Mouse (Mus musculus) frontal cortex, postnatal 10 days (tissue): Measurements from ENCODE around the gene 1700029I15Rik.

Experiments used
- DNase-seq, 2 experiments: peaks; one replicate each; pipeline ENCODE4 v3.0.0; 2022; ENCODE audit warnings: low spot score in 2 of 2, mixed read lengths in 1 of 2

Gene 1700029I15Rik

DNA sequence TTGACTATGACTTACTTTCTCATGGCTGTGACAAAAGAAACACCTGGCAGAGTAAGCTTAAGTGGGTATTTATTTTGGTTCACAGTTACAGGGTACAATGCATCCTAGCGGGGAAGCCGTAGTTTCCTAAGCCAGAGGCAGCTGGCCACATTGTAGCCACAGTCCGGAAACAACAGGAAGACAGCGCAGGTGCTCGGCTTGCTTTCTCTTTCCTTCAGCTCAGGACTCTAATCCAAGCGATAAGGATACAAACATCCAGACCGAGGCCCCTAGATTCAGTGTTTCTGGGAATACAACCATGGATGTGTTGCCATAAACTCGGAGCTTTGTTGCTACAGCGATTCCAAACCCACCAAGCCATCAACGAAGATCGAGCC lies 8.9 kb upstream of the 1700029I15Rik start:
- DNase-seq: no peak

DNA sequence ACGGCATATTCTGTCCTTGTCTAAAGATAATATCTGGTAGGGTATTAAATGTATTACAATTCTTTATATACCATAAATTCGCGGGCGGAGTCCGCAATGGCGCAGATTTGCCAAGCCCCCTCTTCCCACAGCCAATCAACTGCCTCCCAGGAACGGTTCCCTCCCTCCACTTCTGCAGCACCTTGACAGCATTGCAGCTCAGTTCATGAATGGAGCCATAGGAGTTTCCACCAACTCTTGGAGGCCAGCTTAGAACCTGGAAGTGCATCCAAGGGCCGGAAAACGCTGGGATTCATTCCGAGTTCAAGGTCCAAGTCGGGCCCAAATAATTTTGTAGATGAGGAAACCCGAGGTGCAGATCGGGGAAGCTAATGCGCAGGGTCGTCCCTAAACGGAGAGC lies 7.8 kb upstream of the 1700029I15Rik start, which contains the start of the genes Pex16 and Large2:
Gene Pex16, plus strand, starts transcription at position 163 of the 400 bp plus-strand sequence.
Gene Large2, minus strand, starts transcription at position 356 of the 400 bp plus-strand sequence.
- DNase-seq: no peak

DNA sequence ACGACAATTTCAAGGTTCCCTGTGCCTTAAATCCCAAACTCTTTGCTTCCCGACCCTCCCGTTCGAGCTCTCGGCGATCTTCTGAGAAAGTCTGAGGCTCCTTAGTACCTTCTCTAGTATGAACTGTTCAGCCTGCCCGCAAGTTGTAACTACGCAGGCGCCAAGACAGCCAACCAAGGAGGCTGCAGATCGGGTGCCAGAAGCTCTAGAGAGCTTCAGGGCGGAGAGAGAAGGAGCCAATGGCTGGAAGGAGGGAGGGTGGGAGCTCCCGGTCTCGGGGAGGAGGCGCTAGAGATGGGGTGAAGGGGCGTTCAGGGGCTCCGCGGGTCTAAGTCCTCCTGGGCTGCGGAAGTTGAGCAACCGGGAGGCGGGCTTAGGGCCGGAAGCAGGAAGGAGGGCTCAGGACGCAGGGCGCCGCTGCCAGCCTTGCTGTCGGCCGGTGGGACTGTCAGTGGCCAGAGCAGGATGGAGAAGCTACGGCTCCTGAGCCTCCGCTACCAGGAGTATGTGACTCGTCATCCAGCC lies 7.2 kb upstream of the 1700029I15Rik start:
- DNase-seq: peak; percentile 94 to 96

DNA sequence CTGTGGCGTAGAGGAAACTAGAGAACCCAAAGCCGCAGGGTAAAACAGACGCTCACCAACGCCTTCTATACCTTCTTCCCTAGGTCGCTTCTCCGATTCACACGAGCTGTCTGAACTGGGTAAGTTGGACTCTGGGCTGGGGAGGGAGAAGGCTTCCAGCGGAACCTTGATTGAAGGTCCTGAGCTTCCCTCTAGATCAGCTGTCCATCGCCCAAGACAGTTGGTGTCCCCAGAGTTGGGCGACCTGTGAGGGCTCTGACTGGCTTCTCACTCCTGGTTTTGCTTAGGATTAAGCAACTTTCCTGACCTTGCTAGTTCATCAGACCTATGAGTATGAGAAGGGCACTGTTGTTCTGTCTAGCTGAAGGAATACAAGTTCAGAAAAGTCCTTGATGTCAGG lies 6.5 kb upstream of the 1700029I15Rik start:
- DNase-seq: no peak

DNA sequence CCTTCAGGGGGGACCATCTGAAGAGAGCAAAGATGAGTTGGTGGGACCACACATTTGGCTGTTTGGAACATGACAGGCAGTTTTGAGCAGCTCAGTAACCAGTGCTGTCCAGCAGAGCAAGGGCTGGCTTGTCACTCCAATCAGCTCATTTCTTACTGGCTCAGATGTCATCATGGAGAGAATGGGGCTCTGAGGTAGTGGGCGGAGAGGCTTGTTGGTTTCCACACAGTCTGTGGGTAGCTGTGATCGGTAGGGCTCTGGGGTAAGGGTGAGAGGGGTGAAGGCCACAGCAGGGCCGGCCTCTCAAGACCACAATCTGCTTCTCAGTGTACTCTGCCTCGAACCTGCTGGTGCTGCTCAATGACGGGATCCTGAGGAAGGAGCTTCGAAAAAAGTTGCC lies 6.0 kb upstream of the 1700029I15Rik start:
- DNase-seq: no peak

DNA sequence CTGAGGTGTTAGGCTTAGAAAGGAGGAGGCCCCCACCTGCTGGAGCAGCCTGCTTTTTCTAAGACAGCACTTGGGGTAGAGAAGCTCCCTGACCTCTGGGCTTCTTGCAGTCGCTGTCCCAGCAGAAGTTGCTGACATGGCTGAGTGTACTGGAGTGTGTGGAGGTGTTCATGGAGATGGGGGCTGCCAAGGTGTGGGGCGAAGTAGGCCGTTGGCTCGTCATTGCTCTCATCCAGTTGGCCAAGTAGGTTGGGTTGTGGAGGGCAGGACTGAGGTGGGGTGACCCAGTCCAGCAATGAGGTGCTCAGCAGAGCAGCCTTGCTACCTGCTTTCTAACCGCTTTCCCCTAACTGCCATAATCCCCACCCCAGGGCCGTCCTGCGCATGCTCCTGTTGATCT lies 5.0 kb upstream of the 1700029I15Rik start:
- no peak for DNase-seq

DNA sequence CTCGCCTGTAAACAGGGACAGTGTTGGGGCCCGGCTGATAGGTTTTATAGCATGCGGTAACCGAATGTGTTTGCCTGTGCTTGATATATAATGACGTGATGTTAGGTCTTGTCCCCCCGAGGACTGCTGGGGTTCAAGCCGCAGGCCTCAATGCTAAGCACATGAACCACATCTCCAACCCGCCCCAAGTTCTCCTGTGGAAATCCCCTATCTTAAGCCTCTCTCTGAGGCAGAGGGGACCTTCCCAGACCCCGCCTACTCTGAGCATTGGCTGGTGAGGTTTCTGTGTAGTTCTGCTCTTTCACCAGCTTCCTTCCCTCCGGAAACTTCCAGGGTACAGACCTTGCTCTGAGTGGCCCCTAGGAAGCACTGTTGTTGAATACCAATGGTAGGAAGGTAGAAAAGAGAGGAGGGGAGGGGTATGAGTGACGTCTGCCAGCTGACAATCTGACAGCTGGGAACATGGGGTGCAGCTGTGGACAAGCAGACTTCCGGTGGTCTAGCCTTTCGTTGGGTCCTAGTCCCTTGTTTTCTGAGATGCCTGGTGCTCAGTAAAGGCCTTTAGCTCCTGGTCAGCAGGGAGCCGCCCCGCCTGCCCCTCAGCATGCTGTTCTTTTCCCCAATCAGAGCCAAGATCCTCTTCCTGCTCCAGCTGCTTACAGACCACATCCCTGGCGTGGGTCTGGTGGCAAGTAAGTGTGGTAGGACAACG lies 2.4 kb upstream of the 1700029I15Rik start:
- no peak for DNase-seq

DNA sequence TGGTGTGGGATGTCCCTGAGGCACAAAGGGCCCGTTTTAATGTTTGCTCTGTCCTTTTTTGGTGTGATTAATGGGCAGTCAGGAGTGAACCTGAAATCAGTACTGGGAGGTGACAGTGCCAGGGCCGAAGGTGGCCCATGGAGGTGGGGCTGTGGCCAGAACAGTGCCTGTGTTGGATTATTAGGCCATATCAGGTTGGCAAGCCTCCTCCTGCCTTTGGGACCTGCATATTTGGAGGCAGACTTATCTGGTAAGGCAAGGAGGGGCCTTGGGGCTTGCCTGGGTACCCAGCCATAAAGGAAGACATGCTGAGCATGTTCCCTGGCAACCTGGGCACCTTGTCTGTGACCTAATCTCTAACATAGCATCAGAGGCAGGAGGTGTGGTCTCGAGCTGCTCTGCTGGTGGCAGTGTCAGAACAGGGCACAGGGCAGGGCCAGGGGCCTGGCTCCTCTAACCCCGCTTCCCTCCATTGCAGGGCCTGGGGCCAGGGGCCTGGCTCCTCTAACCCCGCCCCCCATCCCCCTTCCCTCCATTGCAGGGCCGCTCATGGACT lies 1.8 kb upstream of the 1700029I15Rik start:
- no peak for DNase-seq

DNA sequence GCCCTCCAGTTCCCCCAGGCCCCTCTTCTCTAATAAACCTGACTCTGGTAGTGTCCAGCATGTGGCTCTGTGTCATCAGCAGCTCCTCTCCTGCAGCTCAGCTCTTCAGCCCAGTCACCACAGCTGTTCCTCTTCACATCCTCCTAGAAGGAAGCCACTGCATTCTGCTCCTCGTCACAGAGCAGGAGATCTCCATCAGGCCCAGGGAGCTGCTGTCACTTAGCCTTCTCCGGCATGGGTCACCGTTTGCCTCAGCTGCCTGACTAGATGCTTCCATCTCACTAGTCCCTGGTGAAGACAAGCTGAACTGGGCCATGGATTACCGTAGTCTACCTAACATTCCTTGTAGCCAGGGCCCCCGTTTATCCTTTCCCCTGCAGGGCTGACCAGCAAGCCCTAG lies 1.2 kb upstream of the 1700029I15Rik start:
- DNase-seq: no peak

DNA sequence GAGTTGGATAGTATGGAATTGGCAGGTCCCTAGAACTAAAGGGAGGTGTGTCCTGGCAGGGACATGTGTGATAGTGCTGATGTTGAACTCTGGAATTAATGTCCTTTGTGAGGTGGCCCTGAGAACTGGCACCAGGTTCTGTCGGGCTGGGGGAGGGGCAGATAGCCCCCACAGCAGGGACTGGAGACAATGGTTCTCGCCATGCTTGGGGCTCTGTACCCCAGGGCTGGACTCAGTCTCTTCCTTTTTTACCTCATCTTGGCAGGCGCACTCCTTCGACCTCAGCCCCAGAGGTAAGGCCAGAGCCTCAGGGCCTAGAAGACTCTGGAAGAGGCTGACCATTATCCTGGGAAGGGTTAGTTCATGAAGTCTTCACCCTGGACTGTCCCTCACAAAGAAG lies 421 bp downstream of the 1700029I15Rik start:
- no peak for DNase-seq

DNA sequence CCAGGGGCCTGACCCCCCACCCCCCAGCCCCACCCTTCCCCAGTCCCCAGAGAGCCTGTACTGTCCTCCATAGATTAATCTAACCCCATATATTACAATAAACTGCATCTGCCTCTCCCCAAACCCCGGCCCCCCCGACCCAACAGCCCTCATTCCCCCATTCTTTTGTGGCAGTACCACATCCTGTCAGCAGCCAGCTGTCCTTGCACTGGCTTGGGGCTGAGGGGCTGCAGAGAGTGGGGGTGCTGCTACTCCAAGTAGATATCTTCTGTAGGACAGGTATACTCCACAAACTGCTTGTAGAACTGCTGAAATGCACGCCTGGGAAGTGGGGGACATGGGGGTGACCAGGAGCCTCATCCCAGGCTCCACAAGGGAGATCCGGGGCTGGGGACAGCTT lies 1.8 kb downstream of the 1700029I15Rik start:
- no peak for DNase-seq

DNA sequence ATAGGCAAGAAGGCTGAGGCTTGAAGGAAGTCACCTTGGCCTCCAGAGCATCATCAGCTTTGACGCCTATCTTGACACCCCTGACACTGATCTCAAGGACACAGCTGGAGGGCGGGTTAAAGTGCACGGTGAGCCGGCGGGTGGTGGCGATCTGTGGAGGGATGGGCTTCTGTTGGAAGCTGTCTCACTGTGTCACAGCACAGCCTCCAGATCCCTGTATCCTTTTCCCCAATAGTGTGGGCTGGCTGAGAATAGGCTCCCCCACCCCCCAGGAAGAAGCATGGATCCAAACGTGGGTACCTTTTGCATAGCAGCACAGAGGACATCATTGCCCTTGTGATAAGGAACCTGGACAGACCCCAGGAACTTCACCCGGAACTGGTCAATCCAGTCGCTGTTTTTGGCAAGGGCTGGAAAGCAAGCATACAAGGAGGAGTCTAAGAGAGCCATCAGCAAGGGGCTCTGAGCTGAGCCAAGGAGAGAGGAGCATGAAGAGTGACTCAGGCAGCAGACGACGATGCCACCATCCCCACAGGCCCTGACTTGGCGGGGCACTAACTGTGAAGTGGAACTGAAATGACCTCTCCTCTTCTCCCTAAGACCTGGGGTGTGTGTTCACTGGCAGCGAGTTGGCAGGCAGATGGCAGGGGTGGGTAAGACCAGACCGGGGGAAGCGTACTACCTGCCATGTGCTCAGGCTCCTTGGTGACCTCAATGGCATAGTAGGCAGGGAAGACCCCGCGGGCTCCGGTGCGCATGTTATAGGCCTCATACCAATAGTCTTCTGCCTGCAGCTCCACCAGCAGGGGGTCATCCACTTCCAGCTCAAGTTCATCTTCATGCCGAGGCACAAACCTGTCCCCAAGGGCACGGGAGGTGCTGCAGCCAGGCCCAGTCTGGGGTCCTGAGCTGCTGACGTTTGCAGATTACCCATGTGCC lies 3.0 kb downstream of the 1700029I15Rik start:
- DNase-seq: no peak

DNA sequence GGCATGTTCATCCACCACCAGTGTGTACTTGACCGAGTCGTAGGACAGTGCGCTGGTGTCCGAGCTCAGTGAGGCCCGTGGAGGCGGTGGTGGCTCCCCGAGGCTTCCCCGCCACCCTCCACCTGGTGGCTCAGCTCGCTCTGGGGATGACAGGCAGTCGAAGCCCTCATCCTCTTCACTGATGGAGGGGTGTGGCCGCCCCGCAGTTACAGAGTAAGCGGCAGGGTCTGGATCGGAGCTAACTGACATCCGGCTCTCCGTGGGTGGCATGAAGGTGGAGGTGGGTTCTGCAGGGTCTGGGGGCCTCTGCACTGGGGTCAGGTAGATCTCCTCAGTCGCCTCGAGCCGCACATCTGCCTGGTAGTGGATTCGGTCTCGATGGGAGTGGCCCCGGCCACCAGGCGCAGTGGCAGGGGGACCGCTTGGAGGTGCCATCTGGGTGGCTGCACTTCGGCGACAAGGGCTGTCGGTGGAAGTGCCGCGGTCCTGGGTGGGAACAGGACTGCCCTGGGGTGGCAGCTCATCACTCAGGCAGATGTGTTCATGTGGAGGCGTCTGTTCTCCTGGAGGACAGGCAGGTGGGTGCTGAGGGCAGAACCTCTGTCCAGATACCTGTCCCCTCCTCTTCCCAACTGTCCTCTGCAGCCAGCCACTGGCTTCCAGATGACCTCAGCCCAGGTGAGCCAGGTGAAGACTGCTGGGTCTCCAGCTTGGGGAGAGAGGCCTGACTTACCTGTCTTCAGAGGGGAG lies 4.7 kb downstream of the 1700029I15Rik start:
- no peak for DNase-seq

DNA sequence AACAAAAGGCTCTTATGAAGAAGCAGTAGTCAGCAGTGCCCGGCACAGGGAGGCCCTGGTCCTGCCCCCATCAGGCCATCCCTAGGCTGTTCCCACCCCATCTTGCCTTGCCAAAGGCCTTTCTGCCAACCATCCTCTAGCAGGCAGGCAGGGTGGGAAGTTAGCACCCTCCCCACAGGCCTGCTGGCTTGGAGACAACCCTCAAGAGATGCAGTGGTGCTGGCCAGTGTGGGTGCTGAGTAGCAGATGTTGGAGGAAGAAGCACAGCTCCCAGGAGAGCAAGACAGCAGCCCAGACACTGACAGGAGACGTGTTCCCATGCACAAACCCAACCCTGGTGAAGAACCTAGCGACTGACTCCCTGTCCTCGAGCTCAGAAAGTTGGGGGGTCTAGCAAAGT lies 5.3 kb downstream of the 1700029I15Rik start:
- no peak for DNase-seq

DNA sequence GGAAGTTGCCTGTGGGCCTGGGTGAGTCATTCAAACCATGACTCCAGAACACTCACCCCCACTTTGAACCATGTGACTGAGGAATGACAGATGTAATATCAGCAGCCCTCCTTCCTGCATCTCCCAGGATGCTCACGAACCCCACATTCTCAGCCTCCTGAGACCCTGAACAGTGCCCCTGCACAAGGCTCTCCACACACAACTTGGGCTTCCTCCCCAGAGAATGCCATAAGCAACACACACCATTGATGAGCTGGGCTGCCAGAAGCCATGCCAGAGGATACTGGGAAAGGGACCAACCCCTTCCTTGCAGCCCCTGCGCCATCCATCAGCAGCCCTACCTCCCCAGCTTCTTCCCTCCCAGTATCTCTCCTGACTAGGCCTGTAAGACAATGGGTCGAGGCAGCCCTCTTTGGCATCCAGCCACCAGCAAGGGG lies 5.8 kb downstream of the 1700029I15Rik start:
- DNase-seq: no peak

DNA sequence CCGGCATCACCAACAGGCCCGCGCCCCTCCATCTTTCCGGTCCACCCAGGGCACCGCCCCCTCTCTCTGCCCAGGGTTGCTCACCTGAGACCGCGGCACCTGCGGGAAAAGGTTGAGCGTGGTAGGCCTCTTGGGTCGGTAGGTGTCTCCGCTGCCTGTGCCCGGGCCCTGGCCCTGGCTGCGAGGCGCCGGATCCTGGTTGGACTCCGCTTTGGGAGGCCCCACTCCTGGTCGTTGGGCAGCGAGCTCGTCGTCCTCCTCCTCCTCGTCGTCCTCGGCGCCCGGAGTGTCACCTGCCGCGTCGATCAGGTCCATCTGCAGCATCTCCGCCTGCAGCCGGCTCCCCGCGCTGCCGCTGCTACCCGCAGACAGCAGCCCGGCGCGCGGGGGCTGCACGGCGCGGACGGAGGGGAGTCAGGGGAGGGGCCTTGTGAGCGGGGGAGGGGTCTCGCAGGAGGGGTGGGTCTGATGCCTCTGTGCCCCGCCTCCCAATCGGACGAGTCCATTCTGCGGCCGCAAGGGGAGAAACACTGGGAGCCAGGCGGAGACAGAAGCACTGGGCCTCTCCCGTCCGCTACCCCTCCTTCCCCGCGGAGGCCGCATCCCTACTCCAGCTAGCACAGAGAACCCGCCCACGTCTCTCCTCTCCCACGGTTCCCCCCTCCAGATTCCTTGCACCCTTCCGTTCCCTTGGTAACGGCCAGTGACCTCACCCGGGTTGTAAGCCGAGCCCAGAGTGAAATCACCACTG lies 6.7 kb downstream of the 1700029I15Rik start:
- DNase-seq: peak; percentile 91 to 94

DNA sequence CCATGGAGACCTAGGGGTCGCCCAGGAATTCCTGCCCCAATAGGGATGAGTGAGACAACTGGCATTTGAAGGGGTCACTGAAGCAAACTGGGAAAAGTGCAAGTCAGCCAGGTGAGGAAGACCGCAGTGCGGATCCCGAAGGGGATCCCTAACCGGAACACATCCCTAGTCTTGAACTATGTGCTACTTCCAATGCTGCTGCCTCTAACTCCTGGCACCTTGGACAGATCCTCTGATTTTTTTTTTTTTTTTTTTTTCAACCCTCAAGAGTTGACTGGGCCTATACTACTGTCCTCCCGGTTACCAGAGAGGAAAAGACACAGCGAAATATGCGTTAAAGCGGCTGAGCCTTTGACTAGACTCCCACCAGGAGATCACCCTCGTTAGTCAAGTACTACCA lies 7.3 kb downstream of the 1700029I15Rik start:
- DNase-seq: no peak

DNA sequence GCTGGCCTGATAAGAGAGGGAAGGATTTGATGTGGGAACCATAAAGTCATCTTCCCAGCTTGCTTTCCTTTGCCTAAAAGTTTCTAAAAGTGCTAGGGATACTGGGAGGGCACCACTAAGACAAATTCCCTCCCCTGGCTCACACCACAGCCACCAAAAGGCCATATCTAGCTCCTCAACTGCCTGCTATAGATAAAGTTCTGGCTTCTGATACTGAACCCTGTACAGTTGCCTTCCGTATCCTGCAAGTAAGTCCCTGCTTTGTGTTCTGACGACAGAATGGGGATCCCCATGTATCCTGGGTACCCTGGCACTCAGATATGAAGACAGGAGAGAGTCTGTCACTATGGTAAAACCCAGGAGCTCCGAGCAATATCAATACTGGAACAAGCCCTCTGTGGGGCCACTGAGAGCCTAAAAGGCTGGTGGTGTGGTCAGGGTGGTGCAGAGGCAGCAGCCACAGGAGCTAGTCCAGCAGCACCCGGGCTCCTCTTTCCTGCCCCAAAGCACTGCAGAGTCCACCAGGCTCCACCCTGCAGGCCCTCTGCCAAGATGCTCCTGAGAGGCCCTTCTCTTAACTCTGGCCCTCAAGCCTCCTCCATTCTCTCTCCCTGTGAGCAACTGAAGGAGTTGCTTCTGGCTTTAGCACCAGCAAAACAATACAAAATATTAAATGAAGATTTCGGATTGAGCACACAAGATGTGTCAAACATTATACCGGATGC lies 8.0 kb downstream of the 1700029I15Rik start:
- DNase-seq: no peak

DNA sequence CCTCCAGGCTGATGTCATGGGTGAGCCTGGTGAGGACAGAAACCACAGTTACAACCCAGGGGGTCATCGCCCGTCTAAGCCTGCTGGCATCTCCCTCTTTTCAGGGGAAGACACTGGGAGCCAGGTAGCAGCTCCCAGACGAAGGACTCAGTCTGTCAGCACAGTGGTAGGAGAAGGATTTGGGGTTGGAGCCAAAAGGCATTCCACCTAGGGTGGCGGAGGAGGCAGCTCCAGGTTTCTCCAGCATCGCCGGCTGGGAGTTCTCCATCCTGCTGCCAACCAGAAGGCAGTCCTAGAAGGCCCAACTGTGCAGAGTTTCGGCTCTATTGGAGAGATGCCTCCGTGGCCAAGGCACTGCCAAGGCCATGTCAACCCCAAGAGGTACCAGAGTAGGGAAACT lies 8.8 kb downstream of the 1700029I15Rik start:
- no peak for DNase-seq

DNA sequence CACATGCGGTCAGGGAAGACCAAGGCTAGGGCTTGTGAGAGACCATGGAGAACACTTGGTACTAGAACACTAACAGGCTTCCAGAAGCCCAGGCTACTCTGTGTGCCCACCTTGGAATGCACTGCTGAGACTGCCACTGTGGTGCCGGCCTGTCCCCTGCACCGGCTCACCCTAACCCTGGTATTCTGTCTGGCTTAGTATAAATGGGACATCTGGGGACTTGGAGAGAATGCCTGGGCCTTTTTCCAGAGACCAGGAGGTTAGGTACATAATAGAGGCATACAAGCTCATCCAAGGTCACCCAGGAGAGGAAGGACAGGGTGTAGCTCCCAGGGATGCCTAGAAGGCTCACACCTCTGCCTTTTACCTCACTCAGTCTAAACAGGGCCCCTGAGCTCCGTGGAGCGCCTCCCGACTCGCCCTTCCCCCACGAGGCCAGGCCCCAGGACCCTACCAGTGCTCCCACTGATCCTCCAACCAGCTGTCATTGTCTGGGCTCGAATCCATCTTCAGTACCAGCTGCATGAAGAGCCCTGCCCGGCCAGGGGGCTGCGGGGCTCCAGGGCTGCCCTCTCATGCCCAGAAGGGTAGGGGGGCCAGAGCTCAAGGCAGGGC lies 9.5 kb downstream of the 1700029I15Rik start:
- no peak for DNase-seq
